Mouse (Mus musculus): Measurements from ENCODE around the gene C1qbp. TPM values are rescaled to one million over a fixed set of nuclear protein-coding genes. Genes with fewer than 3 reads are reported as not detected.

C1qbp gene
- total RNA-seq (2022), result 100 to 1,000 TPM; 119 to 137 (median 127) TPM

GRCm38 (mm10) chr11:70982557-70983228 lies at the start of gene C1qbp:
Gene C1qbp, minus strand, starts transcription at chr11:70983026.
- peak; percentile 91 to 92 for DNase-seq (ENCODE audit: low spot score in 2 of 2)

- DNase-seq (ENCODE audit: low spot score in 2 of 2), result no peak
These were observed 49.2 kb upstream of the C1qbp start for GRCm38 (mm10) chr11:71032070-71032469.

- no peak for DNase-seq (ENCODE audit: low spot score in 2 of 2)
These were observed 46.7 kb upstream of the C1qbp start for GRCm38 (mm10) chr11:71029403-71030118.

GRCm38 (mm10) chr11:71028280-71028679 lies 45.5 kb upstream of the C1qbp start:
- DNase-seq (ENCODE audit: low spot score in 2 of 2), result no peak

- DNase-seq (ENCODE audit: low spot score in 2 of 2), result peak; percentile 98
These were observed 36.6 kb upstream of the C1qbp start, which contains the start of the genes Mis12 and Derl2 for GRCm38 (mm10) chr11:71019201-71020068. Gene Mis12, plus strand, starts transcription at chr11:71019611. Gene Derl2, minus strand, starts transcription at chr11:71019841.

GRCm38 (mm10) chr11:71018416-71019200 lies 35.8 kb upstream of the C1qbp start:
- DNase-seq (ENCODE audit: low spot score in 2 of 2), result no peak

- no peak for DNase-seq (ENCODE audit: low spot score in 2 of 2)
These were observed 34.2 kb upstream of the C1qbp start for GRCm38 (mm10) chr11:71017051-71017450.

- no peak for DNase-seq (ENCODE audit: low spot score in 2 of 2)
These were observed 29.9 kb upstream of the C1qbp start for GRCm38 (mm10) chr11:71012743-71013142.

- DNase-seq (ENCODE audit: low spot score in 2 of 2), result no peak
These were observed 25.5 kb upstream of the C1qbp start for GRCm38 (mm10) chr11:71008321-71008720.

GRCm38 (mm10) chr11:71007831-71008230 lies 25.0 kb upstream of the C1qbp start:
- no peak for DNase-seq (ENCODE audit: low spot score in 2 of 2)

- DNase-seq (ENCODE audit: low spot score in 2 of 2), result no peak
These were observed 24.2 kb upstream of the C1qbp start for GRCm38 (mm10) chr11:71007026-71007425.

- no peak for DNase-seq (ENCODE audit: low spot score in 2 of 2)
These were observed 22.2 kb upstream of the C1qbp start for GRCm38 (mm10) chr11:71005046-71005445.

- DNase-seq (ENCODE audit: low spot score in 2 of 2), result peak; percentile 91 to 93
These were observed 21.5 kb upstream of the C1qbp start, which contains the start of gene Dhx33 for GRCm38 (mm10) chr11:71004316-71004773. Gene Dhx33, minus strand, starts transcription at chr11:71004437.

- peak in 1 of 2 experiments; percentile 7 for DNase-seq (ENCODE audit: low spot score in 2 of 2)
These were observed 20.9 kb upstream of the C1qbp start for GRCm38 (mm10) chr11:71003611-71004315.

- DNase-seq (ENCODE audit: low spot score in 2 of 2), result no peak
These were observed 18.3 kb upstream of the C1qbp start for GRCm38 (mm10) chr11:71001167-71001566.

- DNase-seq (ENCODE audit: low spot score in 2 of 2), result no peak
These were observed 796 bp downstream of the C1qbp start for GRCm38 (mm10) chr11:70982030-70982429.

GRCm38 (mm10) chr11:70980751-70981510 lies 1.9 kb downstream of the C1qbp start:
- no peak for DNase-seq (ENCODE audit: low spot score in 2 of 2)

- DNase-seq (ENCODE audit: low spot score in 2 of 2), result no peak
These were observed 2.6 kb downstream of the C1qbp start for GRCm38 (mm10) chr11:70980232-70980631.

- DNase-seq (ENCODE audit: low spot score in 2 of 2), result no peak
These were observed 5.5 kb downstream of the C1qbp start for GRCm38 (mm10) chr11:70977293-70977692.

Data from gastrocnemius, adult 8-10 months (tissue).